Mouse (Mus musculus) adrenal gland, postnatal 25 days (tissue): Measurements from ENCODE around the gene Tmem63c. TPM values are rescaled to one million over a fixed set of nuclear protein-coding genes. Genes with fewer than 3 reads are reported as not detected.

Experiments
- DNase-seq: peaks from one replicate; pipeline ENCODE4 v3.0.0; 2021; ENCODE audit warnings: mixed read lengths
- total RNA-seq: library from RNA; stranded (reverse); gene quantifications from 2 replicates; pipeline ENCODE4 v1.2.3, GENCODE M21; 2021

The Tmem63c gene
- total RNA-seq, 1 experiment from 2014 or later, result 1.5 TPM

DNA sequence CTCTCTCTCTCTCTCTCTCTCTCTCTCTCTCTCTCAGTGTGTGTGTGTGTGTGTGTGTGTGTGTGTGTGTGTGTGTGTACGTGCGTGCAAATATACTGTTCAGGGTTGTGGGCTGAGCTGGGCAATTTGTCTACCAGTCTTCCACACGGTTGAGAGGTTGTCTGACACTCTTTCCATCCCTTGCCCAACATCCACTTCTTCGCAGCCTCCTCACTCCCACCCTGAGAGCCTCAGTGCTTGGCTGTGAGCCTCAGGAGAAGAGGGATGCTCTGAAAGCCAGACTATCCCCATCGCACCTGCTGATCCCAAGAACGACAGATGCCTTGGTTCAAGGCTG, 20.3 kb upstream of the Tmem63c start:
- DNase-seq, result no peak

DNA sequence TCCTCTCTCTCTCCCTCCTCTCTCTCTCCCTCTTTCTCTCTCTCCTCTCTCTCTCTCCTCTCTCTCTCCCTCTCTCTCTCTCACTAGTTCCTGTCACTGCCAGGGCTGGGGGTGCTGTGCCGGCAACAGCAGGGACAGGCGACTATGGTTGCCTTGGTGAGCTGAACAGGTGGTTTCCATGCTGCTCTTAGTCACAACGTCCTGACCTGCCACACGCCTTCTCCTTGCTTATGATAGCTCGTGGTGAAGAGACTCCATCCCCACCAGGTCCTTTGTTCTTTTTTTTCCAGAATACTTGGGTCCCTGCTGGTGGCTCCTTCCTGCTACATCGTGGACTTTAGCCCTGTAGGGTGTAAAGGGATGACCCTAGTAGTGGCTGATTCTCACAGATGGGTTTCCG, 18.9 kb upstream of the Tmem63c start:
- DNase-seq, result no peak

DNA sequence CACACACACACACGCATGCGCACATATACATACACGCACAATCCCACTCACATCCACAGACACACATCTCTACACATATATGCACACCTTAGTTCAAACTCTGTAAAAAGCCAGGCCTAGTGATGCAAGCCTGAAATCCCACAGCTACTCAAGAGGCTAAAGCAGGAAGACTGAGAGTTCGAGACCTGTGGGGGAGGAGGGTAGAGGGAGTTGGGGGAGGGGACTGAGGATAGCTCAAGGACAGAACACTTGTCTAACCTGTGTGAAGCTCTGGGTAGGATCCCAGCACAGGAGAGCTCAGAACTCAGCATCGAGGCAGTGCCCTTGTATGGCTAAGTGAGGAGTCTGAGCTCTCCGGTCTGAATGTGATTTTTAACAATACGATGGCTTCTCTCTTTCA, 18.3 kb upstream of the Tmem63c start:
- no peak for DNase-seq

DNA sequence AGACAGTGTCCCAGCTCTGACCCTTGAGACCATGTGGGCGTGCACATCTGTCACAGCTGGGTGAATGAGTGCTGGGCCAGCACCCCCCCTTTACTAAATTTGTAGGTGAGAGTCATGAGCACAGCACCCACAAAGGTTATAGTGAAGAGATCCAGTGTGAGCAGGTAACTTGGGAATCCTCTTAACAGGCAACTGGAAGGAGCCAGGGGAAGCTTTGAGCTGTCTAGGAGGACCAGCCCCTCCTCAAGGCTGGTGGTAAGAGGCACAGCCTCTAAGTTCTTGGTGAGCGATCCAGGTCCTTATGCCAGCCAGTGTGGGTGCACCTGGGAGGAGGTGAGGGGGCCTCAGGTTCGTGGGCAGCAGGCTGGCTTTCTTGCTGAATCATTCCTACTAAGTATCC, 17.5 kb upstream of the Tmem63c start:
- DNase-seq, result no peak

DNA sequence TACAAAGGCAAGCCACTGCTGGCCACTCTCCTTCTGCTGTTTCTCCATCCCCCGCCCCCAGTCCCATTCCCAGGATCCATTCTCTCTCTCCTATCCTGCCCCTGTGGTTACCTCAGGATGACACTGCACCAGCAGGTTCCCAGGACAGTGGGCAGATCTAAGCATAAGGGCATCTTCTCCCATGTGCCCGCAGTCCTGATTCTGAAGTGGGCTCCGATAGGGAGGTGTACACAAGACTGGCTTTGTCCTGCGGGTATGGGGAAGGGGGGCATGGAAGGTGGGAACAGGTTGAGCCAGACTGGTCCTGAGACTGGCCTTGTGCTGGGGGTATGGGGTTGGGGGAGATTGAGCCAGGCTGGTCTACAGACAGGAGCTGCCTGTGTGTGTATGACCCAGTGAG, 16.5 kb upstream of the Tmem63c start:
- no peak for DNase-seq

DNA sequence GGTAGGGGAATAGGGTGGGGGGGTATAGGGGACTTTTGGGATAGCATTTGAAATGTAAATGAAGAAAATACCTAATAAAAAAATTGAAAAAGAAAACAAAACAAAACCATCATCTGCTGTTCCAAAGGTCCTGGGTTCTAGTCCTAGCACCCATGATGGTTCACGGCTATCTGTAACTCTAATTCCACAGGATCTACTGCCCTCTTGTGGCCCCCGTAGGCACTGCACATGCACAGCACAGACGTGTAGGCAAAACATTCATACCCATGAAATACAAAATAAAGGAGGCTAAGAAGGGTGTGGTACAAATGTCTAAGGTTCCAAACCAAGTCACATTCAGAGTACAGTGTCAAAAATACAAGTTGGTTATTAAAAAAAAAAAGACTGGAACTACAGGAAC, 4.1 kb upstream of the Tmem63c start:
- peak; percentile 32 for DNase-seq

DNA sequence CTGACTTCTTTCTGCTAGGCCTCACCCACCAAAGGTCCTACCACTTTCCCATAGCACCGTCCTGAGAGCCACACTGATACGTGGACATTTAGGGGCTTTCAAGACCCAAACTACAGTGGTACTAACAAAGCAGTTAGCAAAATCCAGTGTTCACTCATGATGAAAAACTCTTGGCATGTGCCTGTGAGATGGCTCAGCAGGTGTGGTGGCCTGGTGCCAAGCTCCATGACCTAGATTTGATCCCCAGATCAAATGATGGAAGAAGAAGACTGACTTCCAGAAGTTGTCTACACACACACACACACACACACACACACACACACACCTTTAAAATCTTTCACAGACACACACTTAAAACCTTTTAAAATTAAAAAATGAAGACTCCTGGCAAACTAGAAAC, 2.4 kb upstream of the Tmem63c start:
- DNase-seq, result no peak

DNA sequence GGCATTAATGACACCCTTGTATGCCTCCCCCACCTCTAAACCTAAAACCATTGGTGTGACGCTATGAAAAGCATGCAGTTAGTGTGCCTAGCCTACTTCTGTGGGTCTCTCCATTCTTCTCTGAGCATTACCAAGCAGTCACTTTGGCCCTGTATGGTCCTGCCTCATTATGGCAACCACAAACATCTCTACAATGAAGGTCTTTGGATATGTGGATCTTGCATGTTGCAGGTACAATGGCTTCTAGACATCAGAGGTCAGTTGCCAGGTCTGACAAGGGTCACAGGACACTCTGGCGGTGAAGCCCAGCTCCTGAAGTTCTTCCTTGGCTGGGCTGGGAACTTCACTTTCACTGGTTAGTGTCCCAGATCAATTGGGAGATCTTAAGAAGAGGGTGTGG, 866 bp downstream of the Tmem63c start:
- no peak for DNase-seq

DNA sequence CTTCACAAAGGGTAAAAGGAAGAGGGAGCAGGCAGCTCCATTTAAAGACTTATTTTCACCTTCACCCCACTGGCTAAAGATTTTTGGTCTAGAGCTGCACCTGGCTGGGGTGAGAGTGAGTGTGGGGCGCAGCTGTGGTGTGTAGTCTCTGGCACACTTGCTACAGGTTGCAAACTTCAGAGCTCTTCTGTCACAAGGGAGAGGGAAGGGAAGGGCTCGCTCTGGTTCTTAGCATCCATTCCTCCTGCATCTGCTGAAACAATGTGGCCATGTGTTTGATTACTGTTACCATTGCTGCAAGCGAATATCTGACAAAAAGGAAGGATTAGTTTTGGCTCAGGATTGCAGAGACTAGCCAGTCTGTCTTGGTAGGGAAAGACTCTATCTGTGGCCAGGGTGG, 2.3 kb downstream of the Tmem63c start:
- DNase-seq, result no peak

DNA sequence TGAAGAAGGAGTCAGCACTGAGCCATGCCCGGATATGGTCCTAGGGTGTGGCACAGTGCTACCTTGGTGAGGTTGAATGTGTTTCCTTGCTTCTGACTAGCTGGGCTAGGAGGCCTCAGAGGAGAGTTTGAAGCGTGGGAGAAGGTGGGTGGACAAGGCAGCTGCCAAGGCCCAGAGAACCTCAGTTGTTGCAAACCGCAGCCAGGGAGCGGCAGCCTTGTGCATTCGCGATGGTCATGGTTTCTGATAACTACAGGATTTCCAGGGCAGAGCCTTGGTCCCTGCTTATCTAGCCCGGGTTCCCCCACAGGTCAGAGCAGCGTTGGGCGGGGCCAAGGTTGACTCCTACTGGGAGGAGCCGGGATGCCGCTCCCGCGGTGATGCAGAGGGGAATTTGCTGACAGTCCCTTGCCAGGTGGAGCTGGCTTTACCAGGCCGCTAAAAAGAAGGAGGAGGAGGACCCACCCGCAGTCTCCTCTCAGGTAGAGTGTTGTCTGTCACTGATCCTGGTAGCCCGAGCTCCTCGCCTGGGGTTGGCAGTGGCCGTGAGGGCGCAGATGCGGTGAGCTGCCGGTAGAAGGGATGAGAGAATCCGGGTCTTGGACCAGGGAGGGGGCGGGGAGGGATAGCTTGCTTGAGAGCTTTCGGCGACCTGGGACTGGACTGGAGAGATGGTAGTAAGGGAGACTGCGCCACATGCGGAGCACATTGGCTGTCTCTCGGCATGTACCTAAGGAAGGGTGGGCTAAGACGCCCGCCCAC, 5.2 kb downstream of the Tmem63c start:
- DNase-seq, result peak; percentile 33

DNA sequence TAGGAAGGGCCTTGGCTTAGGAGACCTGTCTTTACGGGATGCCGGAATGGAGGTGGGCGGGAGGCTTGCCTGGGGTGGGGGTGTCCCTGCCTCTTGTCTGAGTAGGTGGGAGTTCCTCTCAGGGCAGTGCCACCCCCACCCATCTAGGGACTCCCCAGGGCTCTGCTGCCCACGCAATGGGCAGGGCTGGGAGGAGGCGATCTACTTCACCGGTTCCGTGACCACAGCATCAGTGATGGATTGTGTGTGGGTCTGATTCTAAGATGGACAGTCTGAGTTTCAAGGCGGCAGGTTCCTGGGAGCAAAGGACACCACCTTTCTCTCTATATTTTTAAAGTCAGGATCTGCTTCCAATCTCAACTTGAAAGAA, 5.7 kb downstream of the Tmem63c start:
- no peak for DNase-seq

DNA sequence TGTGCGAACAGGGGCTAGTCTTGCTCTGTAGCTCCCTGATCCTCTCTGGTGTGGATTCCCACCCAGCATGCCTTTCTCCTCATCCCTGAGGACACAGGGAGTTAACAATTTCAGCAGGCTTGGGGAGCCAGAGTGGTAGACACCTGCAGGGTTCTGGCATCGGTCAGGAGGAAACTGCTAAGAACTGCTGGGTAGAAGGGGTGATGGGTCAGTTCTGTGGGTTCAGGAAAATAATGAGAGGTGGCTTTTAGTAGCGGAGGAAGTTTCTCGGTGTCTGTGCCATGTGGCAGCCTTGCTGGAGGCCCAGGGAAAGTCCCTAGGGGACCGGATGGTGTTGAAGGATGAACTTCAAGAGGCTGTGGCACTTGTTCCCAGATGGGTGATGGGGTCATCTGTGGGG, 6.3 kb downstream of the Tmem63c start:
- DNase-seq, result no peak

DNA sequence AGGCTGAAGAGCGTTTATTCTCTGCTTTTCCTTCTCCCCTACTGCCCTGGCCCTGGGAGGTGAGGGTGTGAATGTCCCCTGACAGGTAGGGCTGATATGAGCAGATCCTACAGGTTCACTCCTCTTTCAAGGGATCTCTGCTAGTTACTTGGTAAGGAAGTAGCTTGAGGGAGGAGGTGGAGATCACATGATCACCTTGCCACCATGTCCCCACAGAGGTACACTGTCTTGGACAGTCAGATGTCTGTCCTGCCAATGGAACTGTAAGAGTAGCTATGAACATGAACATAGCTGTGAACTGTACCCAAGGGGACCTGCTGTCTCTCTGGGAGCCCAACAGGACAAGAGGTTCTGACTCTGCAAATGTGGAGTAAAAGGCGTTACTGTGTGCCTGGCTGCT, 6.9 kb downstream of the Tmem63c start:
- no peak for DNase-seq

DNA sequence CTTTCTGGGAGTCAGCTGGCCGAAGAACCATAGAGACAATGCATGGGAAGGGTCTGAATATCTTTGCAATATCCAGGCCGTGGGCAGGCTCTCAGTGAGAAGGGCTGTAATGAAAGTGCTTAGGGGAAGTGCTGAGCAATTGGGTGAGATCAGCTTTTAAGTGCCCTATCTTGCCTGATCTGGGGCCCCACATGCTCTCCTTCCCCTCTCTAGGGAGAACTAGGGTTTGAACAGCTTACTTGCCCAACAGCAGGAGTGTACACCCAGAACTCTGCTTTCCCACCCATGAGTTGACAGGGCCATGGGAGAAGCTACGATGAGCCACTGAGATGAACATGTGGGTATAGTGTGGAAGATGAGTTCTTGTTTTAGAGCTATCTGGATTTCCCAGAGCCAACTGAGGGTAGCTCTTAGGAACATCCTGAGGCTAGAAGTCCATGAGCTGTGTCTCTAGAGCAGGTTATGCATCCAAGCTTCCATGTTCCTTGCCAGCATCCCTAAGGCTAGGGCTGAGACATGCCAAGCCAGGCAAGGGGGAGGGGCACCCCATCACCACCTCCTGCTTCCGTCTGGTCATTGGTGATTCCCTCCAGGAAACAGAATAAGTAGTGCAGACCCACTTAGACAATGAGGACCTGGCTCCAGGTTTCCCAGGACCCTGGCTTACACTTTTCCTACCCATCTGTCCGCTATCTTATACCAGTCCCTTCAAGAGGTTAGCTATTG, 8.3 kb downstream of the Tmem63c start:
- DNase-seq, result no peak

DNA sequence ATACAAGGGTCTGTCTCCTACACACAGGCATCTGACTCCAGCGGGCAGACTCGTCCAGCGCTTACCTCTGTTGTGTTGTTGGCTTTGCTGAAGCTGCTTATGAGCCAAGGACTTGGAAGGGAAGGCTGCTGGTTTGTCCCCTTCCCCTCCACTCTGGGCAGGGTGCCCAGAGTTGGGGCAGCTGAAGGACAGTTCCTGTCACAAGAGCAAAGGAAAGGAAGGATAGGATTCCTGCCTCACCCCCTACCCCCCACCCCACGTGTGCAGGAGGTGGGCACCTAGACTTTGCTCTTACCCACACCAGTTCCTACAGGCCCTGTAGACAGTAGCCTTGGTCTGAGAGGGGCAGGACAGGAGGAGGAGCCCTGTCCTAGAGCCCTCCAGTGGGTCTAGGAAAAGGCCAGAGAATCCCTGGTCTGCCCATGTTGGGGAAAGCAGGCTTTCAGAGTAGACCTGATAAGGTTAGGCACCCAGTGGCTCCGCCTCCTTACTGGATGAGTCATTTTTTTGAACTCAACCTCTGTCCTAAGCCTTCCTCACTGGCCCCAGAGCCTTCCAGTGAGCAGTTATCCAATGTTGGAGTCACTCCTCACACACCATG, 10.1 kb downstream of the Tmem63c start:
- DNase-seq, result peak; percentile 14

DNA sequence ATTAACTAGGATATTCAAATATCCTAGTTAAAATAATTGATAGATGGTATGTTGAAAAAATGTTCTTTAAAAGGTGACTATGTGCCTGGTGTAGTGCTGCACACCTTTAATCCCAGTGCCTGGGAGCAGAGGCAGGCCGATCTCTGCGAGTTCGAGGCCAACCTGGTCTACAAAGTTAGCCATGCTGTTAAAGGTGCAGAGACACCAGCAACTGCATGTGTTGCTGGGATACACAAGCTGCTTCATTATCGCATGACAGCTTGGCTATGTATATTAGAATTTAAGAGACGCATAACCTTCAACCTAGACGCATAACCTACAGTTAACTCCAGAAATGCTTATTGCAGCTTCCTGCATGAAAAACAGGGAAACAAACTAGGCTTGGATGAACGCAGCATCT, 15.5 kb downstream of the Tmem63c start:
- DNase-seq, result no peak

DNA sequence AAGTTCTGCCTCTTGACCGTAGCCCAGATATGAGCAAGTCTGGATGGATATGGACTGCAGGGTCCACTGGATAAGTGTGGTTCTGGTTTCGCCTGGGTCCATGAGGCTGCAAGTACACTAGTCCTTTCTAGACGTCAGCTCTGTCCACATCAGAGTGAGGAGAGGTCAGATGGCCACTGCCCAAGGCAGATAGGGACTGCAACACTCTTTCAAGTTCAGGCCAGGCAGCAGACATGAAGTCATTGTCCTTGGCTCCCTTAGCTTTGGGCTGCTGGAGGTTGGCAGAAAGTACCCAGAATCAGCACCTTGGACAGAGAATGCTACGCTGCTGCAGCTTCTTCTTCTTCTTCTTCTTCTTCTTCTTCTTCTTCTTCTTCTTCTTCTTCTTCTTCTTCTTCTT, 19.0 kb downstream of the Tmem63c start:
- DNase-seq, result no peak

DNA sequence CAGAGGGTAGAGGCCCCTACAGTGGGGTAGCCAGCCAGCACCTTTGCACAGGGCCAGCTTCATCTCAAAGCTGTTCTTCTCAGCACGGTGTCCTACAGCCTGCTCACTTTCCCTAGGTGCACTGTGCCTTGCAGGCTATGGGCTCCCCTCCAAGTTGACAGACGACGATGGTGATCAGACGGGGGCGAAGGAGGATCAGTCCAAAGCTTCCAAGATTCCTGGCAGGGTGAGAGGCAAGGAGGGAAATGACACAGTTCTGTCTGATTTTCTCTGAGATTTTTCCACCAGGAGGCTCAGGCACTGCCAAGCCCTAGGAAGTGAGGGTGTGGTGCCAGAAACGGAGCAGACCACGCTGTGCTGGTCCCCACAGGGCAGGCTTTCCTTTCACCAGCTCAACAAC, 19.7 kb downstream of the Tmem63c start:
- peak; percentile 29 for DNase-seq

DNA sequence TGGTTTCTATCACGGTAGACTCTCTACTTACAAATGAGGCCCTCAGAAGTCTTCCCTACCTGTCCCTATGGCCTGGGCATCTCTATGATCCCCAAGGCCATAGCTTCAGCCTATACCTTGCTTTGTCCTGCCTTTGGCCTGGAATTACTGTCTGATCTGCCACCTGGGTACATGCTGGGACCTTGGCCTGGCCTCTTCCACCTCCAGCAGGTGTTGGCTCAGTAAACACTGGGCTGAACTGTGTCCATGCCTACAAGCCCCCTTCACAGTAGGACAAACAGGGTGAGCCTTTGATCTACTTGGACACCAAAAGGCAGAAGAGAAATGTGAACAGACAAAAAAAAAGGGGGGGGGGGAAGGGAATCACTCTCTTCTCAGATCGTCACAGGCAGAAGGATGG, 21.3 kb downstream of the Tmem63c start:
- DNase-seq, result no peak

DNA sequence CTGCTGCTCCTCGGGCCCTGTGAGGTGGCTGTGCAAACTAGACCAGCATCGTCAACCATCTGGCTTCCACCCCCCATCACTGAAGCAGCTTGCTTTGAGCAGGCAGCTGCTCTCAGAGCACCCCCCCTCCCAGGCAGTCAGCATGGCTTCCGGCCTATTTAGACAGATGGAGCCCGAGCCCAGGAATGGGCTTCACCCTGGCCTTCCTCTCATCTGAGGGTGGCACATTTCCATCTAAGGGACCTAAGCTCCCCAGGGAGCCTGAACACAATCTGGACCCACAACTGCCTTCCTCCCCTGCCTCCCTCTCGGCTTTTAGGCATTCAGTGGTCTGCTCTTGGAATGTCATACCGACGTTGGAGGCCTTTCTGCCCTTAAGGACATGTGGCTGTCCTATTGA, 22.1 kb downstream of the Tmem63c start:
- DNase-seq, result no peak

DNA sequence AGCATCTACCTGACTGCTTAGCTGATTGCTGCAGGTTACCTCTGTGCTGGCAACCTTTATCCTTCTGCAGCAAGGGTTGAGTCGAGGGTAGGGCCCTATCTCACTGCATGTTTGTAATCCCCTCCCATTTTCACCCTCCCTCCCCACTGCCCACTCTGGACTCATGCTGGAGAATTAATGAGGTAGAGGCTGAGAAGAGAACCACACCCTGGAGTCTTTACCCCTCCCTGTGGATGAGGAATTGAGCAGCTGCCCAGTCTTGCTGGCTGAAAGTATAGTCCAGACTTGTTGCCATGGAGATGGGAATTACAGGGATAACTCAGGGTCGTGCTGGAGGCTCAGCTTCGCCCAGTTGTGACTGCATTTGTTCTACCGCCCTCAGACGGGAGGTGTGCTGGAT, 23.6 kb downstream of the Tmem63c start:
- no peak for DNase-seq

DNA sequence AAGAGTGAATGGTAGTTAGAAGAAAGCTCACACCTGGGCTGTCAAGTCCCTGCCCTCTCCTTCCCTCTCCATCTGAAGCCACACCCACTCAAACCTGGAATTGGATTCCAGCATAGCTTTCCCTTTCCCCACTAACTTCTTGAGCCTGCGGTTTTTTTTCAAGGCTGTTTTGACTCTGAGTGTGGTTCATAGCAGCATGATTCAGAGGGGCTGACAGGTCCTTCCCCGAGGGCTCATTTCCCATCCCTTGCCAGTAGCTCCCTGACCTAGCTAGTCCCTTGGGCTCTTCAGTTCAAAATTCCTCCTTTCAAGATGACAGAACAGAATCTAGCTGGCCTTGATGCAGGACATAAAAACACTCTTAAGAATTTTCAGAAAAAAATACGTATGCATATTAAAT, 26.4 kb downstream of the Tmem63c start:
- no peak for DNase-seq

DNA sequence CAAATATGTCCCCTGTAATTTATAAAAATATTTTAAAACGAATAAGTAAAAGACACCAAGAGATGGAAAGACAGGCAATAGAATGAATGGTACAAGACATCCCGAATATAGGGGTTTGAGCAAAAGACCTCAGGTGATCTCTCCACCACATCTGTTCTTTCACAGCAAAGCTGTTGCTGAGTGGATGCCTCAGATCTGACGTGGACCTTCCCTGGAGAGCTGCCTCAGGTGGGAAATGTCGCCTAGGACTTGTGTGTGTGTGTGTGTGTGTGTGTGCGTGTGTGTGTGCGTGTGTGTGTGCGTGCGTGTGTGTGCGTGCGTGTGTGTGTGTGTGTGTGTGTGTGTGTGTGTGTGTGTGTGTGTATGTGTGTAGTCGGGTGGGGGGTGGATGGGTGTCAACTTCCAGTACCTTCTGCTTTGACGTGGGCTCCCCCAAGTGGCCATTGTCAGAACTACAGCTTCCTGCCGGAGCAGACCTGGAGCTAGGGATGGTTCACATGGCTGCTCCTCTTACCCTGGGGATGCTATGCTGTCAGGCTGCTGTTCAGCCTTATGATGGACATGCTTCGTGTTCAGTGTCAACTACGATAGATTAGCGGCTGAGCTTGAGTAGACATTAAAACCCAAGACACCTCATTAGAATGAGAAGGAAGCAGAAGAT, 31.7 kb downstream of the Tmem63c start:
- DNase-seq, result peak; percentile 87
